Comparison of ENCODE assay signal across 8 mouse cellular contexts in the genomic region with DNA sequence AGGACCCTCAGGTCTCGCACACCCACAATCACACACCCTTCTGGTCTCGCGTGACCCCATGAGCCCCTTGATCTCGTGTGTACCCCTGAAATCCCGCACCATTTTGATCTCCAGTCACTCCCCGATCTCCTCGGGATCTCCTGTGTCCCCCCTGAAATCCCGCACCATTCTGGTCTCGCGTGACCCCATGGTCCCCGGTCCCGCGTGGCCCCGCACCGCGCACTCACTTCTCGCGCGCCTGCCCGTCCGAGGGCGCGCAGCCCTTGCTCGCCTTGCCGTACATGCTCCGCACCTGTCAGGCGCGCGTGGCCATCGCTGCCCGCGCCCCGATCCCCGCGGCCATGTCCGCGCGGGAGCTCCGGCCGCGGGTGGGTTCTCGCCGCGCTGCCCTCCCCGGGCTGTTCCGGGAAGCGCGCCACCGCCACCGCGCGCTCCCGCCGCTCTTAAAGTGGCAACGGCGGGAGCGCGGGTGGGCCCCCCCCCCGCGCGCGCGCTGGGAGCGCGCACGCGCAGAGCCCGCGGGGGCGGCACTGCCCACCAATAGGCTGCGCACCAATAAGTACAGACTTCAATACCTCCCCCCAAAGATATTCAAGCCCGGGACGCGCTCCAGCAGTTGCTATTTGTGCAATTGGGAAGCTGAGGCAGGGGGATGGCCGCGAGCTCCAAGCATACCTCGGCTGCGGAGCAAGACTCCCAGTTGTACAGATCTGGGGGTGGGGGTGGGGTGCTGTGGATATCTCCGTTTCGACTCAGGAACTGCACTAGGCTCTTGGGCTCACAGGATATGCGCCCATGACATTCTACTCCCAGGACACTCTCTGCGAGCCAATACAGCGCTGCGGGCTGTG. TPM values are rescaled to one million over a fixed set of nuclear protein-coding genes. Genes with fewer than 3 reads are reported as not detected.
A peak's percentile ranks its signal among the peaks of the same experiment; 100 is the strongest.
DNase-seq lines count a peak whose midpoint lies in the region; ATAC-seq lines count a peak whose summit lies in the region.

No protein-coding gene starts in this region.

- no peak for ATAC-seq in hindbrain, embryonic 12.5 days (ENCODE audit: low FRiP score)
- ATAC-seq in limb, embryonic 12.5 days (ENCODE audit: insufficient number of reproducible peaks, insufficient read depth, low FRiP score, low TSS enrichment, low read depth) = no peak
- peak; percentile 13; the same call in 1 of the 2 replicates for ATAC-seq in midbrain, embryonic 16.5 days

- DNase-seq in layer of hippocampus, adult 18-20 months (ENCODE audit: low spot score in 2 of 2) = peak; percentile 59 to 72
- DNase-seq in layer of hippocampus, adult 8-10 months (ENCODE audit: low spot score in 2 of 2) = no peak
- peak; percentile 73 for DNase-seq in adrenal gland, postnatal 14 days
- peak; percentile 63 for DNase-seq in forebrain, embryonic 10.5 days (ENCODE audit: extremely low spot score, low spot score)
- DNase-seq in yolk sac, embryonic 10.5 days (ENCODE audit: low spot score) = peak; percentile 64

- H3K4me1 ChIP-seq in forebrain, embryonic 10.5 days = peaks cover 81% of the 10 kb centered on the region
- peaks cover 66% of the 10 kb centered on the region for H3K4me1 ChIP-seq in hindbrain, embryonic 12.5 days
- peaks cover 52% of the 10 kb centered on the region for H3K4me1 ChIP-seq in limb, embryonic 12.5 days (replicated peaks)
- H3K4me1 ChIP-seq in midbrain, embryonic 16.5 days (ENCODE audit: control insufficient read depth, insufficient read depth, low read length) = peaks cover 49% of the 10 kb centered on the region

- WGBS in forebrain, embryonic 10.5 days = 3% methylated on average over 84 of the region's 84 CpGs
- 2% methylated on average over 83 of the region's 84 CpGs for WGBS in hindbrain, embryonic 12.5 days
- 1% methylated on average over 84 of the region's 84 CpGs for WGBS in limb, embryonic 12.5 days
- WGBS in midbrain, embryonic 16.5 days = 1% methylated on average over 83 of the region's 84 CpGs

- H3K9me3 ChIP-seq in forebrain, embryonic 10.5 days = no peaks in the 10 kb centered on the region
- no peaks in the 10 kb centered on the region for H3K9me3 ChIP-seq in hindbrain, embryonic 12.5 days (replicated peaks)
- no peaks in the 10 kb centered on the region; the same call in 1 of the 2 replicates for H3K9me3 ChIP-seq in limb, embryonic 12.5 days
- no peaks in the 10 kb centered on the region for H3K9me3 ChIP-seq in midbrain, embryonic 16.5 days (replicated peaks; ENCODE audit: control insufficient read depth, low read length, poor library complexity, severe bottlenecking)

- peak overlapping the region; percentile 91 for H3K9ac ChIP-seq in hindbrain, embryonic 12.5 days
- H3K9ac ChIP-seq in limb, embryonic 12.5 days (replicated peaks) = peak overlapping the region; percentile 90
- peak overlapping the region; percentile 79 for H3K9ac ChIP-seq in midbrain, embryonic 16.5 days (ENCODE audit: low read depth, low read length)

- H3K4me2 ChIP-seq in hindbrain, embryonic 12.5 days (replicated peaks) = peak overlapping the region; percentile 89
- H3K4me2 ChIP-seq in limb, embryonic 12.5 days = peak overlapping the region; percentile 95
- H3K4me2 ChIP-seq in midbrain, embryonic 16.5 days (ENCODE audit: low read length) = peak overlapping the region; percentile 85

- peak overlapping the region; percentile 94 for H3K27ac ChIP-seq in forebrain, embryonic 10.5 days
- H3K27ac ChIP-seq in hindbrain, embryonic 12.5 days = peak overlapping the region; percentile 95
- peak overlapping the region; percentile 99 for H3K27ac ChIP-seq in limb, embryonic 12.5 days
- peak overlapping the region; percentile 59 for H3K27ac ChIP-seq in midbrain, embryonic 16.5 days (ENCODE audit: low read length)

- peaks cover 24% of the 10 kb centered on the region for H3K27me3 ChIP-seq in forebrain, embryonic 10.5 days (ENCODE audit: poor library complexity, severe bottlenecking)
- H3K27me3 ChIP-seq in hindbrain, embryonic 12.5 days = no peaks in the 10 kb centered on the region
- no peaks in the 10 kb centered on the region for H3K27me3 ChIP-seq in limb, embryonic 12.5 days
- no peaks in the 10 kb centered on the region for H3K27me3 ChIP-seq in midbrain, embryonic 16.5 days (ENCODE audit: control insufficient read depth, insufficient read depth, low read depth, low read length)

- H3K36me3 ChIP-seq in forebrain, embryonic 10.5 days (replicated peaks) = peaks cover 12% of the 10 kb centered on the region
- H3K36me3 ChIP-seq in hindbrain, embryonic 12.5 days = no peaks in the 10 kb centered on the region; the same call in 1 of the 2 replicates
- H3K36me3 ChIP-seq in limb, embryonic 12.5 days = peaks cover 10% of the 10 kb centered on the region; the same call in 1 of the 2 replicates
- no peaks in the 10 kb centered on the region for H3K36me3 ChIP-seq in midbrain, embryonic 16.5 days (ENCODE audit: control insufficient read depth, insufficient read depth, low read length)

- peak overlapping the region; percentile 69 for H3K4me3 ChIP-seq in forebrain, embryonic 10.5 days
- H3K4me3 ChIP-seq in hindbrain, embryonic 12.5 days = peak overlapping the region; percentile 73
- peak overlapping the region; percentile 81 for H3K4me3 ChIP-seq in limb, embryonic 12.5 days (replicated peaks)
- H3K4me3 ChIP-seq in midbrain, embryonic 16.5 days (ENCODE audit: low read depth, low read length) = peak overlapping the region; percentile 68

RNA-seq across cellular contexts. Expression of a gene that starts 0.5 kb away (rescaled TPM):
- total RNA-seq in layer of hippocampus, adult 18-20 months (2021) = 100 to 1,000 TPM; 272 to 279 TPM
- total RNA-seq in layer of hippocampus, adult 8-10 months (2022) = 100 to 1,000 TPM; 196 to 262 (median 224) TPM
- total RNA-seq in adrenal gland, postnatal 14 days (2021) = 84.4 and 102 TPM in 2 replicates
- 74.4 and 84.1 TPM in 2 replicates for polyA plus RNA-seq in forebrain, embryonic 10.5 days (2016; fragmentation: Nextera tagmentation; extraction: Ambion mirVana)
- 141 and 143 TPM in 2 replicates for polyA plus RNA-seq in hindbrain, embryonic 12.5 days (2016; fragmentation: Nextera tagmentation; extraction: Ambion mirVana)
- 137 and 151 TPM in 2 replicates for polyA plus RNA-seq in limb, embryonic 12.5 days (2016; fragmentation: Nextera tagmentation; extraction: Ambion mirVana)
- 151 and 173 TPM in 2 replicates for polyA plus RNA-seq in midbrain, embryonic 16.5 days (2015; fragmentation: Nextera tagmentation; extraction: Ambion mirVana)

RNA-seq across cellular contexts. Expression of a gene that starts 7.8 kb away (rescaled TPM):
- total RNA-seq in layer of hippocampus, adult 18-20 months (2021) = under 1 TPM; 0.33 to 0.37 TPM
- 1 to 10 TPM in 2 of 4 experiments, under 1 TPM in 2; 0.24 to 1.6 (median 1.1) TPM for total RNA-seq in layer of hippocampus, adult 8-10 months (2022)
- 1.6 and 2.0 TPM in 2 replicates for total RNA-seq in adrenal gland, postnatal 14 days (2021)
- 0.49 and 0.87 TPM in 2 replicates for polyA plus RNA-seq in forebrain, embryonic 10.5 days (2016; fragmentation: Nextera tagmentation; extraction: Ambion mirVana)
- polyA plus RNA-seq in hindbrain, embryonic 12.5 days (2016; fragmentation: Nextera tagmentation; extraction: Ambion mirVana) = 0.79 and 1.1 TPM in 2 replicates
- 0.76 and 1.2 TPM in 2 replicates for polyA plus RNA-seq in limb, embryonic 12.5 days (2016; fragmentation: Nextera tagmentation; extraction: Ambion mirVana)
- polyA plus RNA-seq in midbrain, embryonic 16.5 days (2015; fragmentation: Nextera tagmentation; extraction: Ambion mirVana) = 0.64 and 0.97 TPM in 2 replicates

RNA-seq across cellular contexts. Expression of a gene that starts 13.9 kb away (rescaled TPM):
- total RNA-seq in layer of hippocampus, adult 18-20 months (2021) = 10 to 100 TPM; 47.3 to 47.7 TPM
- 10 to 100 TPM; 42.8 to 55.9 (median 51.8) TPM for total RNA-seq in layer of hippocampus, adult 8-10 months (2022)
- 77.2 and 84.7 TPM in 2 replicates for total RNA-seq in adrenal gland, postnatal 14 days (2021)
- 166 and 170 TPM in 2 replicates for polyA plus RNA-seq in forebrain, embryonic 10.5 days (2016; fragmentation: Nextera tagmentation; extraction: Ambion mirVana)
- 128 and 138 TPM in 2 replicates for polyA plus RNA-seq in hindbrain, embryonic 12.5 days (2016; fragmentation: Nextera tagmentation; extraction: Ambion mirVana)
- 177 and 180 TPM in 2 replicates for polyA plus RNA-seq in limb, embryonic 12.5 days (2016; fragmentation: Nextera tagmentation; extraction: Ambion mirVana)
- polyA plus RNA-seq in midbrain, embryonic 16.5 days (2015; fragmentation: Nextera tagmentation; extraction: Ambion mirVana) = 155 and 171 TPM in 2 replicates

RNA-seq across cellular contexts. Expression of a gene that starts 24.1 kb away (rescaled TPM):
- total RNA-seq in layer of hippocampus, adult 18-20 months (2021) = not detected
- not detected for total RNA-seq in layer of hippocampus, adult 8-10 months (2022)
- 0.79 and 1.0 TPM in 2 replicates for total RNA-seq in adrenal gland, postnatal 14 days (2021)
- not detected in 2 replicates for polyA plus RNA-seq in forebrain, embryonic 10.5 days (2016; fragmentation: Nextera tagmentation; extraction: Ambion mirVana)
- polyA plus RNA-seq in hindbrain, embryonic 12.5 days (2016; fragmentation: Nextera tagmentation; extraction: Ambion mirVana) = 0.15 and 0.17 TPM in 2 replicates
- 0.15 TPM in 1 of 2 replicates, not detected in the other for polyA plus RNA-seq in limb, embryonic 12.5 days (2016; fragmentation: Nextera tagmentation; extraction: Ambion mirVana)
- 0.35 and 0.39 TPM in 2 replicates for polyA plus RNA-seq in midbrain, embryonic 16.5 days (2015; fragmentation: Nextera tagmentation; extraction: Ambion mirVana)

RNA-seq across cellular contexts. Expression of a gene that starts 52.1 kb away (rescaled TPM):
- total RNA-seq in layer of hippocampus, adult 18-20 months (2021) = 10 to 100 TPM; 20.0 to 23.3 TPM
- 10 to 100 TPM; 19.8 to 34.7 (median 23.3) TPM for total RNA-seq in layer of hippocampus, adult 8-10 months (2022)
- 73.1 and 86.5 TPM in 2 replicates for total RNA-seq in adrenal gland, postnatal 14 days (2021)
- 40.5 and 49.3 TPM in 2 replicates for polyA plus RNA-seq in forebrain, embryonic 10.5 days (2016; fragmentation: Nextera tagmentation; extraction: Ambion mirVana)
- 101 and 125 TPM in 2 replicates for polyA plus RNA-seq in hindbrain, embryonic 12.5 days (2016; fragmentation: Nextera tagmentation; extraction: Ambion mirVana)
- polyA plus RNA-seq in limb, embryonic 12.5 days (2016; fragmentation: Nextera tagmentation; extraction: Ambion mirVana) = 45.7 and 53.9 TPM in 2 replicates
- 67.2 and 69.7 TPM in 2 replicates for polyA plus RNA-seq in midbrain, embryonic 16.5 days (2015; fragmentation: Nextera tagmentation; extraction: Ambion mirVana)

Comparison
In these comparisons a context has a peak if more than half of its experiments do, and no peak if none do; other contexts are left out.
1. DNase-seq: peak in layer of hippocampus, adult 18-20 months (2 of 2), adrenal gland, postnatal 14 days (single experiment), forebrain, embryonic 10.5 days (single experiment) and yolk sac, embryonic 10.5 days (single experiment); none in layer of hippocampus, adult 8-10 months (0 of 2).
2. Peak in every context shown above with its lines, with median percentiles within 50 percentile points of each other: H3K27ac ChIP-seq, H3K4me3 ChIP-seq, H3K4me2 ChIP-seq and H3K9ac ChIP-seq.